Mouse (Mus musculus) liver, embryonic 12.5 days (tissue): Measurements from ENCODE around the gene Slc25a23. TPM values are rescaled to one million over a fixed set of nuclear protein-coding genes. Genes with fewer than 3 reads are reported as not detected.

Source experiments
- ATAC-seq: fragments of 200-750 bp; cut with Nextera tagmentation; 2 replicates; pipeline ENCODE4 v1.8.0; 2017; ENCODE audit warnings: moderate number of reproducible peaks, mild to moderate bottlenecking, moderate library complexity
- H3K27ac ChIP-seq: fragments of 300-500 bp; sonication (generic); 2 replicates; pipeline ENCODE4 v1.5.1; 2016; ENCODE audit warnings: mild to moderate bottlenecking
- H3K27me3 ChIP-seq: fragments of 300-500 bp; sonication (generic); replicated peaks from 2 replicates; pipeline ENCODE4 v1.6.1; 2016; ENCODE audit warnings: mild to moderate bottlenecking, moderate library complexity
- H3K36me3 ChIP-seq: fragments of 300-500 bp; sonication (generic); 2 replicates; pipeline ENCODE4 v1.6.1; 2016; ENCODE audit warnings: mild to moderate bottlenecking, moderate library complexity
- H3K4me1 ChIP-seq: fragments of 300-500 bp; sonication (generic); 2 replicates; pipeline ENCODE4 v1.6.1; 2016
- H3K4me2 ChIP-seq: fragments of 300-500 bp; sonication (generic); 2 replicates; pipeline ENCODE4 v1.6.1; 2016; ENCODE audit warnings: mild to moderate bottlenecking, moderate library complexity
- H3K4me3 ChIP-seq: fragments of 300-500 bp; sonication (generic); 2 replicates; pipeline ENCODE4 v1.5.1; 2016; ENCODE audit warnings: mild to moderate bottlenecking, moderate library complexity
- H3K9ac ChIP-seq: fragments of 300-500 bp; sonication (generic); 2 replicates; pipeline ENCODE4 v1.6.1; 2016; ENCODE audit warnings: mild to moderate bottlenecking, moderate library complexity
- H3K9me3 ChIP-seq: fragments of 300-500 bp; sonication (generic); replicated peaks from 2 replicates; pipeline ENCODE4 v1.6.1; 2016; ENCODE audit warnings: mild to moderate bottlenecking, moderate library complexity
- WGBS: fragments of 180-500 bp; shearing (Covaris S2); methylation state at CpG from one replicate; pipeline ENCODE4 v1.1.7; 2016; ENCODE audit not compliant: insufficient replicate concordance; 5-methylcytosine and 5-hydroxymethylcytosine counted together
- polyA plus RNA-seq: library from polyadenylated mRNA; unstranded; fragments of >200 nt; fragmentation: Nextera tagmentation; extraction: Ambion mirVana; gene quantifications from 2 replicates; pipeline ENCODE4 v1.2.1, GENCODE M21; 2016

Slc25a23 gene
- polyA plus RNA-seq, 1 experiment from 2014 or later = 3.5 TPM

DNA sequence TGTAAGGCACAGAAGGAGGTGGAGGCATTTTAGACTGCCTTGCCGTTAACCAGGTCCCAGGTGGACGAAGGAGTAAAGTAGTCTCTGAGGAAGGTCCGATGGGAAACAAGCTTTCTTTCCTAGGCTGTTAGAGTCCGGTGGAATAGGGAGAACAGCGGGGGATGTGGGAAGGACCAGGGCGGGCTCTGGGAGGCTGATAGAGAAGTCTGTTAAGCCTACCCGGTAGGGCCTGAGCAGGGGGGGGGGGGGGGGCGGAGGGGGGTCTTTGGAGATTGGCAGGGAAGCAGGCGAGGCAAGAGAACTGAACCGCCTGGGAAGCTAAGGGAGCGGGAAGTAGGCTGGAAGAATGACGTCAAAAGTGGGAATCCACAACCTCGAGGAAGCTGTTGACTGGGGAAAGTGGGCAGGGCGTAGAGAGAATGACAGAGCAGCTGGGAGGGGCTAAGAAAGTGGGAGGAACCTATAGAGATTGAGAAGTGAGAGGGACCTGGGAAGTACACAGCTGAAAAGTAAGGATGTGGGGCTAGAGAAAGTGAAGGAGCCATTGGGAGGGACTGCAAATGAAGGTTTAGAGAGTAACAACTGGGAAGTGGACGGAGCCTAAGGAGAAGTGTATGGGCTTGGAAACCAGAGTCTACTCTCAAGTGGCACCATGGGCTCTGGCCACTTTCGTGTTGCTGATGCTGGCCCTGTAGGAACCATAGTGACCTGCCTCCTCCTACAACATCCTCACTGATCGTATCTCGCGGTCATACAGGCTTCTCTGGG lies 36.4 kb upstream of the Slc25a23 start:
- 5% methylated on average over 18 of the region's 19 CpGs for WGBS
- Histone ChIP-seq H3K9ac (no peak overlapping the region), H3K27me3 (peaks cover 14% of the 10 kb centered on the region), H3K9me3 (no peaks in the 10 kb centered on the region), H3K4me3 (peak overlapping the region; percentile 14; the same call in 1 of the 2 replicates), H3K4me2 (peak overlapping the region; percentile 55), H3K36me3 (no peaks in the 10 kb centered on the region), H3K27ac (no peak overlapping the region), H3K4me1 (peaks cover 25% of the 10 kb centered on the region)
- ATAC-seq = peak; percentile 63

GRCm38 (mm10) chr17:57094222-57094621 lies 34.6 kb upstream of the Slc25a23 start:
- H3K27me3 ChIP-seq = peaks cover 28% of the 10 kb centered on the region
- WGBS = 59% methylated on average over 3 of the region's 3 CpGs
- H3K36me3 ChIP-seq = no peaks in the 10 kb centered on the region
- no peak overlapping the region for H3K27ac ChIP-seq
- peaks cover 11% of the 10 kb centered on the region; the same call in 1 of the 2 replicates for H3K4me1 ChIP-seq
- no peak overlapping the region for H3K4me3 ChIP-seq
- no peak; the same call in 1 of the 2 replicates for ATAC-seq
- H3K9ac ChIP-seq = no peak overlapping the region
- H3K4me2 ChIP-seq = no peak overlapping the region
- no peaks in the 10 kb centered on the region for H3K9me3 ChIP-seq

DNA sequence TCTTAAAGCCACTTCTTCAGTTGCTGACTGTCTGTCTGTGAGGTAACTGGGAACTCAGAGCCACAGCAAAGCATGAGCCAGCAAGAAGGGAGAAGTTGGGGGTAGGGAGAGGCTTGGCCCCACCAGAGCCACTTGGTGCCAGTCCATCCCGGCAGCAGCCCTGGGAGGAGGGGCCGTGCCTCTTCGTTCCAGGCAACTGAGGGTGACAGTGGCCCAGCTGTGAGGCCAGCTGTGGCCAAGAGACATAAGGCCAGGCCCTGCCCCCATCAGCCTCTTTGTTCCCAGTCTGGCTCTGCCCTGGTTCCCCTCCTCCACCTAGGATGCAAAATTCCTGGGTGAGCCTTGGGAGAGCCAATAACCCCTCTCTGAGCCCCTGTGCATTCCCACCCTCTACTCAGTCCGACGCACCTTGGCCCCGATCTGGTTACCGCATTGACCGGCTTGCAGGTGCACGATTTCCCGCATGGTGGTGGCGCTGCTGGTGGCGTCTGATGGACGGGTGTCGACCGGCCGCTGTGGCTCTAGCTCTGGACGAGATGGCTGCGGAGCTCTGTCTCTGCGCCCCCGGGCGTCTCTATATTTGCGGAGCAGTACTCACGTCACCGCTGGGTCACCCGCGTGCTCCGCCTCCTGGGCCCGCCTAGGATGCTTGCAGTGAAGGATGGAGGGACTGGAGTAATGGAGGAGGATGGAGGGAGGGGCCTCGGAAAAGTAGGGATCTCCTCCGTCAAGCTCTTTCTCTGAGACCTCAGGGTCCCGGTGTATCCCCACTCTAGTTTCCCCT lies 27.6 kb upstream of the Slc25a23 start, which contains the start of gene Tubb4a:
Gene Tubb4a (minus strand): TSS at position 734 of the 784 bp plus-strand sequence.
- peak; percentile 37; the same call in 1 of the 2 replicates for ATAC-seq
- H3K4me2 ChIP-seq = peak within 1 kb of the TSS; percentile 49
- peaks cover 55% of the 10 kb centered on the region for H3K27me3 ChIP-seq
- no peaks in the 10 kb centered on the region for H3K9me3 ChIP-seq
- H3K27ac ChIP-seq = no peak within 1 kb of the TSS
- H3K36me3 ChIP-seq = no peaks in the 10 kb centered on the region
- no peak within 1 kb of the TSS for H3K9ac ChIP-seq
- H3K4me1 ChIP-seq = peaks cover 7% of the 10 kb centered on the region
- 4% methylated on average over 31 of the region's 31 CpGs for WGBS
- H3K4me3 ChIP-seq = peak within 1 kb of the TSS; percentile 26

- 70% methylated on average over 11 of the region's 11 CpGs for WGBS
- H3K9ac ChIP-seq = no peak overlapping the region
- no peak overlapping the region for H3K4me2 ChIP-seq
- no peak for ATAC-seq
- H3K4me3 ChIP-seq = no peak overlapping the region
- H3K9me3 ChIP-seq = no peaks in the 10 kb centered on the region
- no peak overlapping the region for H3K27ac ChIP-seq
- H3K27me3 ChIP-seq = peaks cover 54% of the 10 kb centered on the region
- H3K4me1 ChIP-seq = peaks cover 7% of the 10 kb centered on the region
- H3K36me3 ChIP-seq = no peaks in the 10 kb centered on the region
These were observed 26.5 kb upstream of the Slc25a23 start for GRCm38 (mm10) chr17:57085970-57086757.

GRCm38 (mm10) chr17:57082481-57082880 lies 22.8 kb upstream of the Slc25a23 start:
- no peak overlapping the region for H3K4me3 ChIP-seq
- peaks cover 23% of the 10 kb centered on the region for H3K27me3 ChIP-seq
- no peak overlapping the region for H3K27ac ChIP-seq
- H3K9me3 ChIP-seq = no peaks in the 10 kb centered on the region
- H3K36me3 ChIP-seq = no peaks in the 10 kb centered on the region
- no peak for ATAC-seq
- H3K9ac ChIP-seq = no peak overlapping the region
- WGBS = 64% methylated on average over 5 of the region's 5 CpGs
- no peak overlapping the region for H3K4me2 ChIP-seq
- peaks cover 18% of the 10 kb centered on the region for H3K4me1 ChIP-seq

DNA sequence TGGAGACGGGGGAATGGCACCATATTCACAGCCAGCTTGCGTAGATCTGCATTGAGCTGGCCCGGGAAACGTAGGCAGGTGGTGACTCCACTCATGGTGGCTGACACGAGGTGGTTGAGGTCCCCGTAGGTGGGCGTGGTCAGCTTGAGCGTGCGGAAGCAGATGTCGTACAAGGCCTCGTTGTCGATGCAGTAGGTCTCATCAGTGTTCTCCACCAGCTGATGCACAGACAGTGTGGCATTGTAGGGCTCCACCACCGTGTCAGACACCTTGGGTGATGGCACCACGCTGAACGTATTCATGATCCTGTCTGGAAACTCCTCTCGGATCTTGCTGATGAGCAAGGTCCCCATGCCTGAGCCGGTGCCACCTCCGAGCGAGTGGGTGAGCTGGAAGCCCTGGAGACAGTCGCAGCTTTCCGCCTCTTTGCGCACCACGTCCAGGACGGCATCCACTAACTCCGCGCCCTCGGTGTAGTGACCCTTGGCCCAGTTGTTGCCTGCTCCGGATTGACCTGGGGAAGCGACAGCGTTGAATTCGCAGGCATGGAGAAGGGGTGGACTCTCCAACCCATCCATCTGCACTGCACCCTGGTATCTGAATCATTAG lies 21.7 kb upstream of the Slc25a23 start:
- Histone ChIP-seq H3K27ac (no peak overlapping the region), H3K4me3 (no peak overlapping the region), H3K36me3 (no peaks in the 10 kb centered on the region), H3K9me3 (no peaks in the 10 kb centered on the region), H3K4me1 (peaks cover 16% of the 10 kb centered on the region), H3K4me2 (no peak overlapping the region), H3K27me3 (peaks cover 11% of the 10 kb centered on the region), H3K9ac (no peak overlapping the region)
- 84% methylated on average over 31 of the region's 31 CpGs for WGBS
- no peak for ATAC-seq

DNA sequence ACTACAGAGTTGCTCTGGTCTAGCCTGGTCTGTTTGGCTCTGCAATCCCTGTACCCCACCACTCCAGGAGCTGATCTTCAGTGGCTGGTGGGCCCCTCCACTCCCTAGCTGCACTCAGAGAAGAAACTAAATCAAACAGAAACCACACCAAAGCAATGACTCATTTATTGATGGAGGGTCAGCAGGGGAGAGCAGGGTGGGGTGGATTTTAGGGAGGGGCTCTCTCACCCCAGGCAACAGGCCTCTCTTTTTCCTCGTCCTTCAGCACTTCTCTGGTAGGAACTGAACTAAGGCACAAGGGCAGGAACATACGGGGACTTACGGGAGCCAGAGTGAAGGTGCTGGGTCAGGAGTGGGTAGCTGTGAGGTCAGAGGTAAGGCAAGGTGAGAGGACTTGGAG lies 20.3 kb upstream of the Slc25a23 start:
- WGBS = 57% methylated on average over 3 of the region's 3 CpGs
- no peak for ATAC-seq

GRCm38 (mm10) chr17:57078336-57078735 lies 18.7 kb upstream of the Slc25a23 start, which contains the start of gene Dennd1c:
Gene Dennd1c (minus strand): TSS chr17:57078514.
- 0 out of 2 replicates have a peak within 1 kb of the TSS, but pooled peaks have one; percentile 7 for H3K4me3 ChIP-seq
- whole genome bisulfite sequencing = 20% methylated on average over 6 of the region's 6 CpGs
- H3K9me3 ChIP-seq = no peaks in the 10 kb centered on the region
- peaks cover 16% of the 10 kb centered on the region for H3K4me1 ChIP-seq
- 0 out of 2 replicates have a peak, but pooled peaks cover 5% of the 10 kb centered on the region for H3K27me3 ChIP-seq
- no peak within 1 kb of the TSS; the same call in 1 of the 2 replicates for H3K9ac ChIP-seq
- peak within 1 kb of the TSS; percentile 39 for H3K4me2 ChIP-seq
- H3K27ac ChIP-seq = no peak within 1 kb of the TSS
- H3K36me3 ChIP-seq = no peaks in the 10 kb centered on the region
- ATAC-seq = peak; percentile 60

More for the DNA sequence above, 20.3 kb upstream of the Slc25a23 start:
- H3K4me2 ChIP-seq = no peak overlapping the region
- H3K4me3 ChIP-seq = no peak overlapping the region
- no peak overlapping the region for H3K27ac ChIP-seq
- H3K36me3 ChIP-seq = no peaks in the 10 kb centered on the region
- H3K27me3 ChIP-seq = no peaks in the 10 kb centered on the region; the same call in 1 of the 2 replicates
- no peaks in the 10 kb centered on the region for H3K9me3 ChIP-seq
- H3K9ac ChIP-seq = no peak overlapping the region
- peaks cover 16% of the 10 kb centered on the region for H3K4me1 ChIP-seq

GRCm38 (mm10) chr17:57076916-57077315 lies 17.3 kb upstream of the Slc25a23 start:
- H3K4me1 ChIP-seq = peaks cover 16% of the 10 kb centered on the region
- no peak overlapping the region for H3K4me2 ChIP-seq
- H3K4me3 ChIP-seq = no peak overlapping the region
- H3K36me3 ChIP-seq = no peaks in the 10 kb centered on the region
- ATAC-seq = no peak
- WGBS = 40% methylated on average over 3 of the region's 3 CpGs
- H3K27ac ChIP-seq = no peak overlapping the region
- no peak overlapping the region for H3K9ac ChIP-seq
- no peaks in the 10 kb centered on the region for H3K9me3 ChIP-seq
- peaks cover 12% of the 10 kb centered on the region; the same call in 1 of the 2 replicates for H3K27me3 ChIP-seq

GRCm38 (mm10) chr17:57070699-57071098 lies 11.0 kb upstream of the Slc25a23 start:
- peaks cover 42% of the 10 kb centered on the region for H3K27me3 ChIP-seq
- WGBS = 16% methylated on average over 11 of the region's 11 CpGs
- ATAC-seq = peak; percentile 22; the same call in 1 of the 2 replicates
- no peaks in the 10 kb centered on the region for H3K9me3 ChIP-seq
- peak overlapping the region; percentile 19 for H3K4me2 ChIP-seq
- H3K36me3 ChIP-seq = no peaks in the 10 kb centered on the region
- no peak overlapping the region for H3K9ac ChIP-seq
- peaks cover 21% of the 10 kb centered on the region for H3K4me1 ChIP-seq
- H3K27ac ChIP-seq = no peak overlapping the region
- no peak overlapping the region for H3K4me3 ChIP-seq

GRCm38 (mm10) chr17:57070272-57070671 lies 10.6 kb upstream of the Slc25a23 start:
- Histone ChIP-seq H3K4me3 (no peak overlapping the region), H3K4me1 (peaks cover 21% of the 10 kb centered on the region), H3K9me3 (no peaks in the 10 kb centered on the region), H3K36me3 (no peaks in the 10 kb centered on the region), H3K27me3 (peaks cover 46% of the 10 kb centered on the region), H3K9ac (no peak overlapping the region), H3K4me2 (no peak overlapping the region), H3K27ac (no peak overlapping the region)
- WGBS = 27% methylated on average over 9 of the region's 9 CpGs
- no peak for ATAC-seq
